Mouse (Mus musculus) olfactory bulb, adult 2 months (tissue): Measurements from ENCODE around the gene Ptpa. TPM values are rescaled to one million over a fixed set of nuclear protein-coding genes. Genes with fewer than 3 reads are reported as not detected.

ENCODE experiments used
- H3K27ac ChIP-seq: fragments of 200-500 bp; 2 replicates; pipeline ENCODE4 v1.5.1; 2012; ENCODE audit warnings: low read depth, low read length; ENCODE audit not compliant: insufficient read depth
- H3K4me1 ChIP-seq: fragments of 200-500 bp; 2 replicates; pipeline ENCODE4 v1.6.1; 2012; ENCODE audit warnings: low read length; ENCODE audit not compliant: control insufficient read depth, insufficient read depth
- H3K4me3 ChIP-seq: fragments of 200-500 bp; 2 replicates; pipeline ENCODE4 v1.5.1; 2012; ENCODE audit warnings: mild to moderate bottlenecking, low read depth, low read length, moderate library complexity; ENCODE audit not compliant: insufficient read depth
- CTCF ChIP-seq: fragments of 200-500 bp; IDR thresholded peaks from 2 replicates; pipeline ENCODE4 v1.5.1; 2012; ENCODE audit warnings: low read depth, mild to moderate bottlenecking, low read length, moderate library complexity; ENCODE audit not compliant: insufficient read depth
- POLR2A ChIP-seq: fragments of 200-500 bp; IDR thresholded peaks from 2 replicates; pipeline ENCODE4 v1.6.1; 2012; ENCODE audit warnings: mild to moderate bottlenecking, low read depth, low read length, moderate library complexity; ENCODE audit not compliant: insufficient read depth
- WGBS: fragments of 180-500 bp; shearing (Covaris S2); methylation state at CpG from one replicate; pipeline ENCODE4 v1.1.7; 2018; 5-methylcytosine and 5-hydroxymethylcytosine counted together
- polyA plus RNA-seq: library from polyadenylated mRNA; stranded (reverse); fragments of >200 nt; gene quantifications from 2 replicates; pipeline ENCODE4 v1.2.4, GENCODE M21; 2012; ENCODE audit warnings: low replicate concordance; ENCODE audit not compliant: missing spikeins, insufficient read depth, insufficient read length

The Ptpa gene
- polyA plus RNA-seq, 1 experiment, result not detected

DNA sequence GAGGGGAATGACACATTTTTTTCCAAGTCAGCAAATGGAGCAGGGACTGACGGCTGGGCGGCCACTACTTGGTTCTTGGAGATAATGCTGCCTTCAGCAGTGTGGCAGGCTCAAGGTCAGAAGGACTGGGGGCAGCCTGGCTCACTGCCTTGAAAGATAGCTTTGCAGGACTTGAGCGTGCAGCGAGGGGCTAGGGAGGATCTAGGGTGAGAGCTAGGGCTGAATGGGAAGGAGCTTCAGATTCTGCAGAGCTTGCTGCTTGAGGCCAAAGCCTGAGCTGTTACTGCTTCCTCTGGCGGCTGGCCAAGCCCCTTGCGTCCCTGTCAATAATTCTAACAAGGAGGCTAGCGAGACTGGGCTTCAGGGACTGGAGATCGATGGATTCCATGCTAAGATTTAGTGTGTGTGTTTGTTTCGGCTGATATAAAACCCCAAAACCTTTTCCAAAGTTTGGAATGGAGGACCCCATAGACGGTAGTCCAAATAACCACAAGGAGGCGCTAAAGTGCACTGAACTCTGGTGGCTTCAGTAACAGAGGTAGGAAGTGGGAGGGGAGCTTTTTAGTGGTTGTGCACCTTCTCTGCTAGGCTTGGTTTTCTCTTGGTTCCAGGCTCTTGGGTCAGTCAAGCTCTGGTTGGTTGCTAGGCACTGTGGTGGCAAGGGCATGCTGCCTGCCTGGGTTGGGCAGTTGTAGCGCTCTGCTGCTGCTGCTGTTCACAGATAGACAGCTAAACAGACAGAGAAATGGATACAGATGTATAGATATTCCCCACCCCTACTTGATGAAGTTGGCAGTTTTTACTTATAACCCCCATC is 25.1 kb downstream of the Ptpa start:
- H3K27ac ChIP-seq, result peak overlapping the region; percentile 100
- H3K4me3 ChIP-seq, result no peak overlapping the region; the same call in 1 of the 2 replicates
- 13% methylated on average over 12 of the region's 12 CpGs for WGBS
- 0 out of 2 replicates have a peak, but pooled peaks have one; percentile 10 for TF ChIP-seq CTCF
- TF ChIP-seq POLR2A, result no peak
- H3K4me1 ChIP-seq, result peaks cover 50% of the 10 kb centered on the region

- peaks cover 56% of the 10 kb centered on the region for H3K4me1 ChIP-seq
- H3K4me3 ChIP-seq, result peak overlapping the region; percentile 22
- peak overlapping the region; percentile 100 for H3K27ac ChIP-seq
- TF ChIP-seq POLR2A (0 out of 2 replicates have a peak, but pooled peaks have one; percentile 13), CTCF (no peak)
- 2% methylated on average over 15 of the region's 15 CpGs for WGBS
These were observed 26.0 kb downstream of the Ptpa start for GRCm38 (mm10) chr2:30441518-30442497.

GRCm38 (mm10) chr2:30442498-30442890 is 26.7 kb downstream of the Ptpa start:
- TF ChIP-seq CTCF (no peak), POLR2A (no peak)
- Histone ChIP-seq H3K4me3 (no peak overlapping the region), H3K27ac (peak overlapping the region; percentile 100), H3K4me1 (peaks cover 61% of the 10 kb centered on the region)
- WGBS, result 33% methylated on average over 5 of the region's 5 CpGs

- H3K4me3 ChIP-seq, result no peak overlapping the region
These were observed 27.4 kb downstream of the Ptpa start for GRCm38 (mm10) chr2:30443281-30443680.

GRCm38 (mm10) chr2:30444006-30444405 is 28.2 kb downstream of the Ptpa start:
- TF ChIP-seq POLR2A, result no peak
- TF ChIP-seq CTCF, result no peak
- Histone ChIP-seq H3K4me1 (peaks cover 61% of the 10 kb centered on the region), H3K4me3 (no peak overlapping the region), H3K27ac (no peak overlapping the region)
- WGBS, result 72% methylated on average over 5 of the region's 5 CpGs

More at GRCm38 (mm10) chr2:30443281-30443680, 27.4 kb downstream of the Ptpa start:
- H3K27ac ChIP-seq, result peak overlapping the region; percentile 100
- peaks cover 61% of the 10 kb centered on the region for H3K4me1 ChIP-seq
- 60% methylated on average over 4 of the region's 4 CpGs for WGBS
- no peak for TF ChIP-seq CTCF
- no peak for TF ChIP-seq POLR2A

DNA sequence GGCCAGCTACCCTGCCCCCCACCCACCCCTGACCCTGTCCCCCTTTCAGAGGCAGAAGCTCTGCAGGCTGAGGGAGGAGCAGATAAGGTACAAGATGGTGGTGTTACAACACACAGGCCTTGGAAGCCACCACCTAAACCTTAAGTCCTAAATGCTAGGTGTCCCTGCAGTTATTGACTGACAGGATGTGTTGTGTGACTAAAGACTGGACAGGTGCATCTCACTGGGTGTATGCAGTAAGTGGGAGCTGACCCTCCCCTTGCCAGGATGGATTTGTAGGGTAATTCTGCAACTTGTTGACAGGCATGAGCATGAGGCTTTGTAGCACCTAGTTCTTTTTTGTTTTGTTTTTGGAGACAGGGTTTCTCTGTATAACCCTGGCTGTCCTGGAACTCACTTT is 28.6 kb downstream of the Ptpa start:
- Histone ChIP-seq H3K4me1 (peaks cover 61% of the 10 kb centered on the region), H3K27ac (no peak overlapping the region), H3K4me3 (no peak overlapping the region)
- TF ChIP-seq POLR2A (no peak), CTCF (no peak)

GRCm38 (mm10) chr2:30445312-30445711 is 29.5 kb downstream of the Ptpa start:
- peaks cover 55% of the 10 kb centered on the region for H3K4me1 ChIP-seq
- H3K4me3 ChIP-seq, result no peak overlapping the region
- no peak for TF ChIP-seq POLR2A
- no peak for TF ChIP-seq CTCF
- 77% methylated on average over 2 of the region's 2 CpGs for WGBS
- H3K27ac ChIP-seq, result no peak overlapping the region

DNA sequence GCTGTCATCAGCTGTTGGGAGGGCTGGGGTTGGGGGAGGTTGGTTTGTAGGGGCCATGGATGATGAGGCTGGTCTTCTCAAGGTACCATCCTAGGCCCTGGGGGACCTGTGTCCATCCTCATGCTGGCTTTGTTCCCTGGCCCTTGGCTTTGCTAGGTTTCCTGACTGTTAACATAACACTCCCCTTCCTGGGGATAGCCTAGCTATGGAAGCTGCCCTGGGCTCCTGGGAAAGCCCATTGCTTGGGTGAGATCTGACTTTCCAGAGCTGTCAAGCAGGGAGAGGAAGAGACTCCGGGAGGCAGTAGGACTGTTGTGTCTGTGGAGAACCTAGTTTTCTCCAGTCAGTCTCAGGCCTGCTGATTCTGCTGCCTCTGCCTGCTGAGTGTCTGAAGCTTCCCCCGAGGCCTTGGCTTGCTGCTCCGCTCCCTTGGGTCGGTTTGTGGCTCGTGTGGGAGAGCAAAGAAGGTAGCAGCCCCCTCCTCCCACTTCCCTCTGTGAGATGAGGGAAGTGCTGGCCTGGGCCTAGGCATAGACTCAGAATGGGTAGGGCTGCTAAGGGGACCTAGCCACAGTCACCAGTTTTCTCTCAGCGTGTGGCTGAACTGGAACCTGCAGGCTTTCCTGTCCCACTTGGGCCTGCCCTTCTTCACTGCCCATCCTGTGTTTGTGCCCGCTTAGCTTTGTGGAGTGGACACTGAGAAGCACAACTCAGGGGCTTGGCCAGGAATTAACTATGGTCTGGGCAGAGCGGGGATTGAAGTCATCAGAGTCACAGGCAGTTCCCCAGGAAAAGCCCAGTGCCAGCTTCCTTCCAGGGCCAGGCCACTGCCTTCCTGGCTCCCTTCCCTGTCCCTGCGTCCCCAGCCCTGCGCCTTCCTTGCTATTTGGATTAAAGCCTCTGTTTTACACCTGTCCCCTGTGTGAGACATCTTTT is 31.3 kb downstream of the Ptpa start:
- 67% methylated on average over 10 of the region's 10 CpGs for WGBS
- Histone ChIP-seq H3K4me1 (peaks cover 39% of the 10 kb centered on the region), H3K27ac (no peak overlapping the region), H3K4me3 (no peak overlapping the region)
- TF ChIP-seq CTCF, result no peak
- no peak for TF ChIP-seq POLR2A
